Mouse (Mus musculus): ENCODE results near the gene Krt10. TPM values are rescaled to one million over a fixed set of nuclear protein-coding genes. Genes with fewer than 3 reads are reported as not detected.

Gene Krt10
- polyA plus RNA-seq, 1 experiment from 2014 or later, result 21.6 TPM

DNA sequence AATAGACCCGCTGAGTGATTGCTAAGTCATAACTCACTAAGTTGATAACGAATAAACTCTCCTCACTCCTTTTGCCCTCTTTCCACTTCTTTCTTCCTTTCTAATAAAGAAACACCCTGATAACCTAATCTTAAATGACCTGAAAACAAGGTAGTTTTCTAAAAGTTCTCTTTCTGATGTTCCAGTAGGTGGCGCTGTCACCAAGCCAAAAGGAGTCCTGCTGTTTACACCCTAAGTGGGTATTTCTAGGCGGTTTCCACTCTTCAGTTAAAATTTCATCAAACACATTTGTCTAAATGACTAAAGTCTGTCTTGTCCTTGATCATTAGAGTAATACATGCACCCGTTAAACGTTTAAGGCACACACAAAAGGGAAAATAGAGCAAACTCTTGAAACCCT, 24.1 kb upstream of the Krt10 start:
- Histone ChIP-seq H3K9me3 (ENCODE audit: control insufficient read depth, low read length) (no peaks in the 10 kb centered on the region), H3K4me3 (ENCODE audit: low read length) (no peak overlapping the region), H3K36me3 (ENCODE audit: control insufficient read depth, insufficient read depth, low read length) (no peaks in the 10 kb centered on the region), H3K27ac (ENCODE audit: low read length) (no peak overlapping the region), H3K4me1 (replicated peaks; ENCODE audit: control insufficient read depth, insufficient read depth, low read length) (no peaks in the 10 kb centered on the region), H3K4me2 (ENCODE audit: low read depth, low read length) (no peak overlapping the region), H3K27me3 (ENCODE audit: control insufficient read depth, insufficient read depth, low read depth, low read length) (no peaks in the 10 kb centered on the region), H3K9ac (ENCODE audit: low read length) (no peak overlapping the region)
- no peak for ATAC-seq (ENCODE audit: low read depth)
- 16% methylated on average over 6 of the region's 6 CpGs for WGBS

DNA sequence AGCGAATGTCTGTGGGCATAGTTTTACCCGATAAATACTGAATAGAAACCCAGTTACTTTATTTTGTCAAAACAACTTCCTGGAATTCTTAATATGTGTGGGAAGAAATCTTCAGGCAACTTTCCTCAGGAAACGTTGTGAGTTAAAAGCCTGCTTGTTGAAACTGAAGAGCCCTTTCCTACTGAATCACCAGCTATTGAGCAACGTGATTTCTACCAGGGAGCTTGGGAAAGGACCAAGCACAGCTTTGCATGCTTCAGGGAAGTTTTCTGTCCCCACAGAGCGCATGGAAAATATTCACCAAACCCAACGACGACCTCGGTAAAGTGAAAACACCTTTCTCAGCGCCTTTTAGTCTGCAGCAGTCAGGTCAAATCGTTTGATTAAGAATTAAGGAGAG, 17.0 kb upstream of the Krt10 start:
- no peaks in the 10 kb centered on the region for H3K4me1 ChIP-seq (replicated peaks; ENCODE audit: control insufficient read depth, insufficient read depth, low read length)
- H3K9me3 ChIP-seq (ENCODE audit: control insufficient read depth, low read length), result no peaks in the 10 kb centered on the region
- no peaks in the 10 kb centered on the region for H3K36me3 ChIP-seq (ENCODE audit: control insufficient read depth, insufficient read depth, low read length)
- no peak overlapping the region for H3K27ac ChIP-seq (ENCODE audit: low read length)
- no peaks in the 10 kb centered on the region; the same call in 1 of the 2 replicates for H3K27me3 ChIP-seq (ENCODE audit: control insufficient read depth, insufficient read depth, low read depth, low read length)
- H3K9ac ChIP-seq (ENCODE audit: low read length), result no peak overlapping the region
- no peak for ATAC-seq (ENCODE audit: low read depth)
- no peak overlapping the region for H3K4me2 ChIP-seq (ENCODE audit: low read depth, low read length)
- 64% methylated on average over 10 of the region's 10 CpGs for WGBS
- no peak overlapping the region for H3K4me3 ChIP-seq (ENCODE audit: low read length)

DNA sequence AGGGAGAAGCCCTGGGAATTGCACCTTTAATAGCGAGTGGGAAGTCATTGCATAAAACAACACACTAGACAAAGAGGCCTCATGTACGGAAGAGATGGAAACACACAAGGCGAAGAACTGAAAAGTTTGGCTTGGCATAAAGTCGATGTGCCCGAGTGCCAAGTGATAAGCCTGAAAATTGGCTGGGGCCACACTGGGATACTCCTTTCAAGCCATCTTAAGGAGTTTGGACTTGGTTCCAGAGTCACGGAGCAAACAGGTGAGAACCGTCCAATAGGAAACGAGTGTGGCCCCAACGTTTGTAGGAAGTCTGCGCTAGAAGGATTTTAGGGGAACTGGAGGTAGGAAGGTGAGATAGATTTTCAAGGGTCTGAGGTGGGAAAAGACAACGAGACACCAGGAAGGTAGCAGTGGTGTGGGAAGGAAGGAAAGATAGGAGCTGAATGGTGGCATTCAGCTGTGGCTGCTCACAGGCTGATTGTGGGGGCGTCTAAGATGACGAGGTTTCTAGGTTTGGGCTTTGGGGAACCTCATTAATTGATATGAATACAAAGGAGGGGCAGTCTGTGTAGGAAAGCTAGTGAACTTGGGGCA, 10.9 kb upstream of the Krt10 start:
- Histone ChIP-seq H3K27me3 (ENCODE audit: control insufficient read depth, insufficient read depth, low read depth, low read length) (peaks cover 2% of the 10 kb centered on the region; the same call in 1 of the 2 replicates), H3K9me3 (ENCODE audit: control insufficient read depth, low read length) (no peaks in the 10 kb centered on the region), H3K4me3 (ENCODE audit: low read length) (no peak overlapping the region), H3K36me3 (ENCODE audit: control insufficient read depth, insufficient read depth, low read length) (no peaks in the 10 kb centered on the region), H3K9ac (ENCODE audit: low read length) (no peak overlapping the region), H3K4me2 (ENCODE audit: low read depth, low read length) (no peak overlapping the region), H3K27ac (ENCODE audit: low read length) (no peak overlapping the region), H3K4me1 (replicated peaks; ENCODE audit: control insufficient read depth, insufficient read depth, low read length) (no peaks in the 10 kb centered on the region)
- no peak for ATAC-seq (ENCODE audit: low read depth)
- WGBS, result 77% methylated on average over 13 of the region's 13 CpGs

DNA sequence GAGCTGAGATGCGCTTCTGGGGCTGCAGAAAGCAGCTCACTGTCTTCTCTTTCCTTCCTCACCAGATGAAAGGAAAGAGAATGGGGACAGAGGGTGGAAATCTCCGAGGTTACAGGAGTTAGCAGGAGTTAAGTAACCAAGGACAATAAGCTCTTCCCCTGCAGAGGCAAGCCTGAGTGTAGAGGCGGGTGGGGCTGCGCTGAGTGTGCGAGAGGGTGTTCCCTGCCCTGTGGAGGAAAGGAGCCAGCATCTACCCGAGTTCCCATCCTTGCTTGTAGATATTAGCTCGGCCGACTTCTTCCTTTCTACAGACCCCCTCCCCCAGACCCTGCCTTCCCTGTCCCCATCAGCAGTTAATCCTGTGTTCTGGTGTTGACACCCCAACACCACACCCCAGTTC, 9.7 kb upstream of the Krt10 start:
- WGBS, result 44% methylated on average over 8 of the region's 8 CpGs
- Histone ChIP-seq H3K4me3 (ENCODE audit: low read length) (no peak overlapping the region), H3K9me3 (ENCODE audit: control insufficient read depth, low read length) (no peaks in the 10 kb centered on the region), H3K27ac (ENCODE audit: low read length) (no peak overlapping the region), H3K36me3 (ENCODE audit: control insufficient read depth, insufficient read depth, low read length) (no peaks in the 10 kb centered on the region), H3K4me2 (ENCODE audit: low read depth, low read length) (no peak overlapping the region), H3K27me3 (ENCODE audit: control insufficient read depth, insufficient read depth, low read depth, low read length) (peaks cover 2% of the 10 kb centered on the region; the same call in 1 of the 2 replicates), H3K9ac (ENCODE audit: low read length) (no peak overlapping the region), H3K4me1 (replicated peaks; ENCODE audit: control insufficient read depth, insufficient read depth, low read length) (no peaks in the 10 kb centered on the region)
- no peak for ATAC-seq (ENCODE audit: low read depth)

DNA sequence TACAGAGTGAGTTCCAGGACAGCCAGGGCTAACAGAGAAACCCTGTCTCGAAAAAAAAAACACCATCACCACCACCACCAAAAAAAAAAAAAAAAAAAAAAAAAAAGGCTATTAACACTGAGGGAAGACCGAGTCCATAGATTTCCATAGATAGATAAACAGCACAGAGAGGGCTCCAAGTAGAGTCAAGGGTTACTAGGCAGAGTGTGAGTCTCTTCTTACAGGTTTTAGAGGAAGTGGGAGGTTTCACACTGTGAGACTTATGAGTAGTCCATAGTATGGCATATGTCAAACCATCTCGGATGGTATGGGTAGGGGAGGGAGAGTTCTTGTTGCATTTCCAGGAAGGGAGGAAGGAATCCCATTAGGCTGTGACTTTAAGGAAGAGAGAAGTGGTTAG, 8.9 kb upstream of the Krt10 start:
- WGBS, result 61% methylated on average over 3 of the region's 3 CpGs
- Histone ChIP-seq H3K27ac (ENCODE audit: low read length) (no peak overlapping the region), H3K9me3 (ENCODE audit: control insufficient read depth, low read length) (no peaks in the 10 kb centered on the region), H3K4me3 (ENCODE audit: low read length) (no peak overlapping the region), H3K4me2 (ENCODE audit: low read depth, low read length) (no peak overlapping the region), H3K36me3 (ENCODE audit: control insufficient read depth, insufficient read depth, low read length) (no peaks in the 10 kb centered on the region), H3K4me1 (replicated peaks; ENCODE audit: control insufficient read depth, insufficient read depth, low read length) (no peaks in the 10 kb centered on the region), H3K27me3 (ENCODE audit: control insufficient read depth, insufficient read depth, low read depth, low read length) (peaks cover 2% of the 10 kb centered on the region; the same call in 1 of the 2 replicates), H3K9ac (ENCODE audit: low read length) (no peak overlapping the region)
- no peak for ATAC-seq (ENCODE audit: low read depth)

DNA sequence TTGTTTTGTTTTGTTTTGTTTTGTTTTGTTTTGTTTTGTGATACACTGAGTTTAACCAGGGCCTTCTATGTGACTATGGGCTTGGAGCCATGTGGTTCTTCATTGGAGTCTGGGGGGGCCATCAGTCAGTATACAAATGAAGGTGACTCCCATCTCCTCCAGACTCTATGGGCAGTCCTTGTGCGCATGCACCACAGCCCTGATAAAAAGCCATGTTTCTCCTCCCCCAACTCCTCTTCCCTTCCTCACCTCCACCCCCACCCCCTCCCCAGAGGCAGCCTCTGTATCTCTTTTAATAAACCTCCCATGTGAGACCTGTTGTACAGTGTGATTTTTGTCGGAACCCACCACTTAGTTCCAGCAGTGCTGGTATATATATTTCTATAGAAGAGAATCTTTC, 7.5 kb upstream of the Krt10 start:
- H3K4me2 ChIP-seq (ENCODE audit: low read depth, low read length), result no peak overlapping the region
- ATAC-seq (ENCODE audit: low read depth), result no peak

DNA sequence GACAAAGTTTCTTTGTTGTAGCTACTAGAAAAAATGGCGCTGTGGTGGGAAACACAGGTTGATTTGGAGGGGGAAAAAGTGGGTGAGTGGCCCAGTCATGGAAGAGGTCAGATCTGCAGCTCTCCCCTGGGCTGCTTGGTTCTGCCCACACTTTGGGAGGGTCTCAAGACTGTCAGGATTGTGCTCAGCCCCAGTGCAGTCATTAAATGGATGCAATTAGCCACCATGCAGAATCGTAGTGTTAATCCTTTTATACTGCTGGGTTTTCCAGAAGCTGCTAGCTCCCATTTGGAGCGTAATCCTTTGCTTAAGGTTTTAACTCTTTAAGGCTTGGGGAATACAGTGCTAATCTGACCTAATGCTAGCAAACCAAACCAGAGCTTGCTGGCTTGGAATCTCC, 6.9 kb upstream of the Krt10 start:
- WGBS, result 46% methylated on average over 3 of the region's 3 CpGs
- H3K4me3 ChIP-seq (ENCODE audit: low read length), result no peak overlapping the region

More for the DNA sequence above, 7.5 kb upstream of the Krt10 start:
- Histone ChIP-seq H3K4me3 (ENCODE audit: low read length) (no peak overlapping the region), H3K9ac (ENCODE audit: low read length) (no peak overlapping the region), H3K9me3 (ENCODE audit: control insufficient read depth, low read length) (no peaks in the 10 kb centered on the region), H3K36me3 (ENCODE audit: control insufficient read depth, insufficient read depth, low read length) (no peaks in the 10 kb centered on the region), H3K27ac (ENCODE audit: low read length) (no peak overlapping the region), H3K4me1 (replicated peaks; ENCODE audit: control insufficient read depth, insufficient read depth, low read length) (no peaks in the 10 kb centered on the region), H3K27me3 (ENCODE audit: control insufficient read depth, insufficient read depth, low read depth, low read length) (peaks cover 2% of the 10 kb centered on the region; the same call in 1 of the 2 replicates)
- WGBS, result 88% methylated on average over 2 of the region's 2 CpGs

DNA sequence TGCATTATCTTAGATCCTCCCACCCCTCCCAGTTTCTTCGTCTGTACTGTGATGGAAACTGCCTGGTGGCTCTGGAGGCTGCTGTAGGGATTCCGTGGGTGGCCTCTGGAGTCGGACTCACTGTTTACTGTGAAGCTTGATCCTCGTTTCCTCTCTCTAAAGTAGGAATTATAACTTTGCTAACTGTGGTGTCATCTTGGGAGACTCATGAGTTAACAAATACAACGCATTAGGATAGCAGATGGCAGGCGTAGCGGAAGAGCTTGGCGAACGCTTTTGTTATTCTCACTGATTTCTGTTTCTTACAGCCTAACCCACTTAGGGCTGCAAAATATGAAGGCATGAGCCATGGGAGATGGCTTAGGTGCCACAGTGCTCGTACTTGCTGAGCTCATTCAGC, 3.3 kb upstream of the Krt10 start:
- Histone ChIP-seq H3K4me2 (ENCODE audit: low read depth, low read length) (no peak overlapping the region), H3K27ac (ENCODE audit: low read length) (no peak overlapping the region), H3K27me3 (ENCODE audit: control insufficient read depth, insufficient read depth, low read depth, low read length) (no peaks in the 10 kb centered on the region), H3K9ac (ENCODE audit: low read length) (no peak overlapping the region), H3K9me3 (ENCODE audit: control insufficient read depth, low read length) (no peaks in the 10 kb centered on the region), H3K36me3 (ENCODE audit: control insufficient read depth, insufficient read depth, low read length) (no peaks in the 10 kb centered on the region), H3K4me1 (replicated peaks; ENCODE audit: control insufficient read depth, insufficient read depth, low read length) (no peaks in the 10 kb centered on the region), H3K4me3 (ENCODE audit: low read length) (no peak overlapping the region)
- ATAC-seq (ENCODE audit: low read depth), result no peak
- WGBS, result 68% methylated on average over 10 of the region's 10 CpGs

More for the DNA sequence above, 6.9 kb upstream of the Krt10 start:
- ATAC-seq (ENCODE audit: low read depth), result no peak
- Histone ChIP-seq H3K9ac (ENCODE audit: low read length) (no peak overlapping the region), H3K27me3 (ENCODE audit: control insufficient read depth, insufficient read depth, low read depth, low read length) (peaks cover 2% of the 10 kb centered on the region; the same call in 1 of the 2 replicates), H3K4me1 (replicated peaks; ENCODE audit: control insufficient read depth, insufficient read depth, low read length) (no peaks in the 10 kb centered on the region), H3K36me3 (ENCODE audit: control insufficient read depth, insufficient read depth, low read length) (no peaks in the 10 kb centered on the region), H3K27ac (ENCODE audit: low read length) (no peak overlapping the region), H3K4me2 (ENCODE audit: low read depth, low read length) (no peak overlapping the region), H3K9me3 (ENCODE audit: control insufficient read depth, low read length) (no peaks in the 10 kb centered on the region)

DNA sequence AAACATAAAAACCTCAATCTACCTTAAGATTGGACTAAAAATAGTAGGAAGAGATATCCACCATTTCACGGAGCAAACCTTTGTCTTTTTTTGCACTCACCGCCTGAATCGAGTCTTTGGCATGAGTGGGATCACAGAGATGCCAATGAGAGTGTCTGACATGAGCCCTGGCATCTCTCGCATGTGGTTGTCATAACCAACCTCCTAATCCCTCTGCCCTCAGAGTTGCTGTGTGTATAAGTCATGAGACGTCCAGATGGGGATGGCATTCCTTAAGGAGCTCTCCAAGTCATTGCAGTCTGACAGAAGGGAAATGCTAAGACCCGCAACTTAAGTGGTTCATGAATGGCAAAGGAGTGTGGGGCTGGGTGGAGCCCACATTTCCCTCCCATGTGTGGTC, 2.2 kb upstream of the Krt10 start:
- 75% methylated on average over 6 of the region's 6 CpGs for WGBS
- H3K9ac ChIP-seq (ENCODE audit: low read length), result no peak overlapping the region
- H3K4me1 ChIP-seq (replicated peaks; ENCODE audit: control insufficient read depth, insufficient read depth, low read length), result peaks cover 5% of the 10 kb centered on the region
- no peak overlapping the region for H3K4me3 ChIP-seq (ENCODE audit: low read length)
- ATAC-seq (ENCODE audit: low read depth), result no peak
- no peaks in the 10 kb centered on the region for H3K36me3 ChIP-seq (ENCODE audit: control insufficient read depth, insufficient read depth, low read length)
- H3K27me3 ChIP-seq (ENCODE audit: control insufficient read depth, insufficient read depth, low read depth, low read length), result no peaks in the 10 kb centered on the region
- no peak overlapping the region for H3K4me2 ChIP-seq (ENCODE audit: low read depth, low read length)
- H3K9me3 ChIP-seq (ENCODE audit: control insufficient read depth, low read length), result no peaks in the 10 kb centered on the region
- no peak overlapping the region for H3K27ac ChIP-seq (ENCODE audit: low read length)

DNA sequence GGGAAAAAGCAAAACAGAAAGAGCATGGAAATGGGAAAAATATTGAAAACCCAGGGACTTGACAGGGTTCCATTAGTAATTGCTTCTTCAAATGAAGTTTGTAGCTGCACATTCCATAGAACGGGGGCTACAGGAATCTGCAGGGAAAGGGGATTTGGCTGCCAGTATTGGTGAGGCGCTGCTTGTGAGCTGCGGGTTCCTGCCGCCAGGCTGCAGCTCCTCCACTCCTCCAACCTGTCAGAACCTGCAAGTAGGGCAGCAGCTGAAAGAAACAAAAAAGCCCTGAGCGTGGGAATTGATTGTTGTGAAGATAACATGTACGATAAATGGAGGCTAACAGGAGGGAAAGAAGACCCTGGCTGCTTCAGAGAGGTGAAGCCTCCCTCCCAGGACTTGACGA, 1.7 kb upstream of the Krt10 start:
- Histone ChIP-seq H3K4me2 (ENCODE audit: low read depth, low read length) (no peak overlapping the region), H3K4me3 (ENCODE audit: low read length) (no peak overlapping the region), H3K27ac (ENCODE audit: low read length) (no peak overlapping the region), H3K36me3 (ENCODE audit: control insufficient read depth, insufficient read depth, low read length) (no peaks in the 10 kb centered on the region), H3K4me1 (replicated peaks; ENCODE audit: control insufficient read depth, insufficient read depth, low read length) (peaks cover 5% of the 10 kb centered on the region), H3K27me3 (ENCODE audit: control insufficient read depth, insufficient read depth, low read depth, low read length) (no peaks in the 10 kb centered on the region), H3K9me3 (ENCODE audit: control insufficient read depth, low read length) (no peaks in the 10 kb centered on the region), H3K9ac (ENCODE audit: low read length) (no peak overlapping the region)
- WGBS, result 60% methylated on average over 7 of the region's 7 CpGs
- no peak for ATAC-seq (ENCODE audit: low read depth)
